Mouse (Mus musculus): ENCODE results near the gene Vasn.

DNA sequence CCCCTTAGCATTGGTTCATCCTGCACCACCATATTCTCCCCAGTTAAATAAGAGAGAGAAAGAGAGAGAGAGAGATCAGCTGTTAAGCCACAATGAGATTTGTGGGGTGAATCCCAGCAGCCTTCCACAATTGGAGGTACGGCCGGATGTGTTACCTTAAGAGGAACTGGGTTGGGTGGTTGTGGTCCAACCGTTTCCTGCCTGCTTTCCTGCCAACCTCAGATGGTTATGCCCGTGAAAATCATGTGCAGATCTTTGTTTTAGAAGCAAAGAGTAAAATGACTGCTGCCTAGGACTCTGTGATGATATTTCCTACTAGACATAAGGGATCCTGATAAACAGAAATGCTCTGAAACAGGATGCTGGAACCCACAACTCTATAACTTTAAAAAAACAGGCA is 34.4 kb downstream of the Vasn start:
- TF ChIP-seq EP300 (optimal IDR thresholded peaks at IDR 0.05) (no peak), CTCF (IDR thresholded peaks at IDR 0.05; ENCODE audit: low read depth) (no peak)
